Mouse (Mus musculus) myocyte (in vitro differentiated cells): ENCODE measurements around the gene Kcnd3. TPM values are rescaled to one million over a fixed set of nuclear protein-coding genes. Genes with fewer than 3 reads are reported as not detected.

Experiments used
- H3K27me3 ChIP-seq: one replicate; pipeline ENCODE4 v1.6.1; 2011; ENCODE audit not compliant: control insufficient read depth, insufficient read depth, insufficient read length
- H3K36me3 ChIP-seq: one replicate; pipeline ENCODE4 v1.6.1; 2011; ENCODE audit not compliant: control insufficient read depth, insufficient read depth
- H3K4me2 ChIP-seq: one replicate; pipeline ENCODE4 v1.6.1; 2011; ENCODE audit warnings: low read depth, control low read depth
- H3K4me3 ChIP-seq: one replicate; pipeline ENCODE4 v1.5.1; 2011; ENCODE audit warnings: mild to moderate bottlenecking, control low read depth, moderate library complexity
- H3K79me2 ChIP-seq: one replicate; pipeline ENCODE4 v1.6.1; 2011; ENCODE audit not compliant: control insufficient read depth, insufficient read depth
- H3ac ChIP-seq: one replicate; pipeline ENCODE4 v1.6.1; 2011; ENCODE audit not compliant: control insufficient read depth, insufficient read length
- CEBPB ChIP-seq: IDR thresholded peaks from 2 replicates; pipeline ENCODE4 v1.6.1; 2011; ENCODE audit warnings: mild to moderate bottlenecking, moderate library complexity; ENCODE audit not compliant: poor library complexity, insufficient read depth, severe bottlenecking
- E2F4 ChIP-seq: IDR thresholded peaks from one replicate; pipeline ENCODE4 v1.6.1; 2011; ENCODE audit warnings: mild to moderate bottlenecking, control low read depth, moderate library complexity; ENCODE audit not compliant: insufficient read depth
- MAX ChIP-seq: IDR thresholded peaks from one replicate; pipeline ENCODE4 v1.6.1; 2011; ENCODE audit warnings: low read depth, mild to moderate bottlenecking, control low read depth
- MYOD1 ChIP-seq, 3 experiments: IDR thresholded peaks; one replicate each; pipeline ENCODE4 v1.6.1; 2011; ENCODE audit warnings: control low read depth in 2 of 3, low read depth in 2 of 3, mild to moderate bottlenecking in 2 of 3, moderate library complexity in 1 of 3; ENCODE audit not compliant: insufficient read length in 2 of 3, control insufficient read depth in 1 of 3
- MYOG ChIP-seq, 3 experiments: IDR thresholded peaks; one replicate each; pipeline ENCODE4 v1.6.1; 2011; ENCODE audit warnings: control low read depth in 2 of 3, low read depth in 2 of 3, mild to moderate bottlenecking in 2 of 3; ENCODE audit not compliant: insufficient read length in 2 of 3, control insufficient read depth in 1 of 3, insufficient read depth in 1 of 3
- POLR2A ChIP-seq: IDR thresholded peaks from one replicate; pipeline ENCODE4 v1.6.1; 2011; ENCODE audit warnings: low read depth, mild to moderate bottlenecking, control low read depth, moderate library complexity; ENCODE audit not compliant: insufficient read length
- POLR2AphosphoS2 ChIP-seq: IDR thresholded peaks from one replicate; pipeline ENCODE4 v1.6.1; 2011; ENCODE audit warnings: low read depth, control low read depth; ENCODE audit not compliant: insufficient read length
- REST ChIP-seq: IDR thresholded peaks from one replicate; pipeline ENCODE4 v1.6.1; 2011; ENCODE audit warnings: mild to moderate bottlenecking, control low read depth, moderate library complexity; ENCODE audit not compliant: insufficient read depth, insufficient read length
- SRF ChIP-seq: IDR thresholded peaks from one replicate; pipeline ENCODE4 v1.6.1; 2011; ENCODE audit warnings: low read depth; ENCODE audit not compliant: control insufficient read depth, insufficient read length
- TCF12 ChIP-seq: IDR thresholded peaks from one replicate; pipeline ENCODE4 v1.6.1; 2011; ENCODE audit warnings: mild to moderate bottlenecking, control low read depth; ENCODE audit not compliant: poor library complexity, insufficient read depth, severe bottlenecking
- TCF3 ChIP-seq: IDR thresholded peaks from one replicate; pipeline ENCODE4 v1.6.1; 2011; ENCODE audit warnings: low read depth, control low read depth; ENCODE audit not compliant: insufficient read length
- USF1 ChIP-seq: IDR thresholded peaks from one replicate; pipeline ENCODE4 v1.6.1; 2011; ENCODE audit warnings: low read depth, mild to moderate bottlenecking, control low read depth, moderate library complexity
- polyA plus RNA-seq: library from polyadenylated mRNA; unstranded; fragments of >200 nt; fragmentation: generic; extraction: Trizol; gene quantifications from one replicate; pipeline ENCODE4 v1.2.1, GENCODE M21; 2012; ENCODE audit warnings: missing spikeins

Kcnd3 gene
- polyA plus RNA-seq, 1 experiment = not detected

DNA sequence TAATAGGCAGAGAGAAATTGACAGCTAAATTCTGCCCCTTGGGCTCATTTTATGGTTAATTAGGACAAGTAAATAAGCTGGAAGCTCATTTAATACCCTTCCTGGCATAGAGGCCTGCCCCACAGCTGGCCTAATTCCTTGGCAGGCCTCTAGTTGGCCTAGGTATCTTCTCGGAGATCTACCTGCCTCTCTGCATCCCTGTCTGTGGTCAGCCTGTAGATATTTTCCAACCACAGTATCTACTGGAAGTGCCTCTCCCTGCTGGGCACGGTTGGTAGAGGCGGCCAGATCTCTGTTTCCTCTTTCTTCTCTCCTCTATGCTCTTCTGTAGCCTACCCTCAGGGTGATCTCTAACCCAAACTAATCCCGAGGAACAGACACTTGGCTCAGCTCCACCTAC lies 267.8 kb downstream of the Kcnd3 start:
- H3K79me2 ChIP-seq = no peaks in the 10 kb centered on the region
- TF ChIP-seq POLR2AphosphoS2 (peak; percentile 40), TCF12 (no peak)
- no peaks in the 10 kb centered on the region for H3K27me3 ChIP-seq
- no peak overlapping the region for H3ac ChIP-seq
- H3K4me2 ChIP-seq = no peak overlapping the region
- H3K4me3 ChIP-seq = no peak overlapping the region
- H3K36me3 ChIP-seq = no peaks in the 10 kb centered on the region

DNA sequence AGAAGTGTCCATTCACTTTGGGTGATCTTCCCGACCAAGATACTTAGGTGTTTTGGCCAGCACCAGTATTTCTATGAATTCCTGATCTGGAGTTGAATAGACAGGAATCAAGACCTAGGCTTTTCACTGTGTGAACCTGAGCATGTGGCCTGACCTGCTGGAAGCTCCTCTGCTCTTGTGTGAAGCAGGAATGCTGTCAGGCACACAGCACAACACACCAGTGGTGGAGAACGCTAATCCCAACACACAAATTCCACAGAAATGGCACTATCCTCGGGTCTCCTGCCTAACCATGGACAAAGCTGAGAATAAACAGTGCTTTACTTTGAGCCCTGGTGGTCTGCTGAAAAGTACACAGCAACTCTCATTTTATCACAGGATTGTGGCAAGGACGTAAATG lies 268.4 kb downstream of the Kcnd3 start:
- H3K27me3 ChIP-seq = no peaks in the 10 kb centered on the region
- TF ChIP-seq USF1 (no peak), POLR2A (peak; percentile 21), SRF (no peak), POLR2AphosphoS2 (peak; percentile 71)
- H3K79me2 ChIP-seq = no peaks in the 10 kb centered on the region
- no peaks in the 10 kb centered on the region for H3K36me3 ChIP-seq
- H3K4me2 ChIP-seq = no peak overlapping the region
- no peak overlapping the region for H3ac ChIP-seq
- H3K4me3 ChIP-seq = no peak overlapping the region

DNA sequence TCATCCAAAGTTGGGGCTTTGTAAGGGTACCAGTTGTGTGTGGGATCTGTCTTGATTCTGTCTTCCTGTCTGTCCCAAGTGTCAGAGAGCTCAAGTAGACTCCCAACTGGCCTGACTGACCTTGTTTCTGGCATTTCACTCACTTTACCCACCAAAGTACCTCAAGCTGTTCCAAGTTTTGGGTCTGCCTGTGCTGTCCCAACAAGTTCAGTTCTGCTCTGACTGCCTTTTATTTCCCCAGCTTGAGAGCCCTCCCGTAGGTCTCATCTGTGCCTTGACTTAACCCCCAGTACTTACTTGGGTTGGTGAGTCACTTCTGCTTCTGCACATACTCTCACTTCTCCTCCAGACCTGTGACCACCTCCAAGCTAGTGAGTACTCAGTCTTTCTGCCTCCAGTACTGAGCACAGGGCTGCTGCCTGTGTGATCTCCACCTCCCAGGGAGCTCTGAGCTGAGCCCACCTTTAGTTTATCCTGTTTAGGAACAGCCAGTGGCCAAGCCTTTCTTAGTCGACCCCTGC lies 269.6 kb downstream of the Kcnd3 start:
- Histone ChIP-seq H3ac (no peak overlapping the region), H3K79me2 (no peaks in the 10 kb centered on the region), H3K4me3 (no peak overlapping the region), H3K36me3 (no peaks in the 10 kb centered on the region), H3K27me3 (no peaks in the 10 kb centered on the region), H3K4me2 (no peak overlapping the region)
- TF ChIP-seq MYOG (IDR thresholded peaks at IDR 0.05; ENCODE audit: control insufficient read depth in 1 of 3, insufficient read depth in 1 of 3, insufficient read length in 2 of 3, low read depth in 2 of 3) (no peak), TCF3 (no peak), USF1 (no peak), E2F4 (no peak), POLR2AphosphoS2 (no peak), MYOD1 (IDR thresholded peaks at IDR 0.05; ENCODE audit: control insufficient read depth in 1 of 3, insufficient read length in 2 of 3, low read depth in 2 of 3) (no peak), REST (no peak), SRF (no peak), MAX (no peak), POLR2A (no peak), CEBPB (no peak), TCF12 (no peak)

DNA sequence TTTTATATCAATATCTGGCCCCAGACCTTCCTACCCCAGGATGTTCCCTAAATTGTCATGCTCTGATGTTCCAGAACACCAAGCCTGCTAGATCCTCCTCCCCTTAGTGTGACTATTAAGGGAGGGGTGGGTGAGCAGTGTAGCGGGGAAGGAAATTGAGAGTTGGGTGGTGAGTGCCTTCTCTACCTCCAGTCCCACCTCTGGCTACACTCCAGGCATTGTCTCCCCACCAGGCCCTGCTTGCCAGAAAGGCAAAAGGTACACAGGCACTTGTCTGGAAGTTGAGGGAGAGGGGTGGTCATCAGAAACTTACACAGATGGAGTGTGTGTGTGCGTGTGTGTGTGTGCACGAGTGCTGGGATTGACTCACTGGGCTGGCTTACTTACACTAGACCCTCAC lies 270.4 kb downstream of the Kcnd3 start:
- Histone ChIP-seq H3K27me3 (no peaks in the 10 kb centered on the region), H3K4me2 (no peak overlapping the region), H3K4me3 (no peak overlapping the region), H3K79me2 (no peaks in the 10 kb centered on the region), H3K36me3 (no peaks in the 10 kb centered on the region), H3ac (no peak overlapping the region)
- no peak for TF ChIP-seq REST
- TF ChIP-seq POLR2AphosphoS2 = peak; percentile 74

Other genes with a start within 250 kb of the Kcnd3 start
- 7.5 TPM for gene Ddx20, start 235.2 kb downstream of the Kcnd3 start, polyA plus RNA-seq